Mouse (Mus musculus): Measurements from ENCODE around the gene Armcx4.
"Not testable (repeated sequence)": the region's sequence is repeated elsewhere in the genome, so short reads cannot be mapped to it uniquely, and the experiment has no call there.

Armcx4 gene

GRCm38 (mm10) chrX:134686267-134686666 lies at the start of gene Armcx4:
Gene Armcx4 (plus strand): TSS chrX:134686519.
- in situ Hi-C loops (cut with MboI; ENCODE audit: low sequenced_read_pairs), result no loop called here

GRCm38 (mm10) chrX:134641000-134641760 lies 45.1 kb upstream of the Armcx4 start:
- in situ Hi-C loops (cut with MboI; ENCODE audit: low sequenced_read_pairs), result no loop called here

DNA sequence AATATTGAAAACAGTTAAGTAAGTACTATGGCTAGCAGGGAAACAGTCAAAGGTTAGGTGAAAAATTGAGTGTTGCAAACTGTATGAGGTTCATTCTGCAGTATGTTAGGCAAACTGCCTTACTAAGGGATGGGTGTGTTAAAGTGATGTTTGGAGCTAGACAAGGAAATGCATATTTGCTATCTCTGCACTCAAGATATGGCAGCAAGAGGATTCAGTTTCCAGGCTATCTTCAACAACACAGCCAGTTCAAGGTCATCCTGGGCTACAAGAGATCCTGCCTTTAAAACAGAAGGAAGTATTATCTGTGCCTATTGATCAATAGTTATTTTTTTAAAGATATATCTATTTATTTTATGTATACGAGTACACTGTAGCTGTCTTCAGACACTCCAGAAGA lies 40.0 kb upstream of the Armcx4 start:
- in situ Hi-C loops (cut with MboI; ENCODE audit: low sequenced_read_pairs), result no loop called here

DNA sequence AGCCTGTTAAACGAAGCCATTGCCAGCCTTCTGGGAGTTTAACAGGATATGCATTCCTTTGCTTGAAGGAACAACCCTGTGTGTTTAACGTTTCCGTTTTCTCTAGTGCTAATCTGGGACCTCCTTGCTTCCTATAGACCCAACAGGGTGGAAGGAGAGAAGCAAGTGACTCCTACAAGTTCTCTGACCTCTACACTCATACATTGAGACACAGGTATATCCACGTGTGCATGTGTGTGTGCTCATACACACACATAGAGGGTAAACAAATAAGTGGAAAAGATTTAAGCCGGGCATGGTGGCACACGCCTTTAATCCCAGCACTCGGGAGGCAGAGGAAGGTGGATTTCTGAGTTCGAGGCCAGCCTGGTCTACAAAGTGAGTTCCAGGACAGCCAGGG lies 38.9 kb upstream of the Armcx4 start:
- in situ Hi-C loops (cut with MboI; ENCODE audit: low sequenced_read_pairs), result no loop called here

GRCm38 (mm10) chrX:134648031-134648692 lies 38.2 kb upstream of the Armcx4 start:
- in situ Hi-C loops (cut with MboI; ENCODE audit: low sequenced_read_pairs), result no loop called here

DNA sequence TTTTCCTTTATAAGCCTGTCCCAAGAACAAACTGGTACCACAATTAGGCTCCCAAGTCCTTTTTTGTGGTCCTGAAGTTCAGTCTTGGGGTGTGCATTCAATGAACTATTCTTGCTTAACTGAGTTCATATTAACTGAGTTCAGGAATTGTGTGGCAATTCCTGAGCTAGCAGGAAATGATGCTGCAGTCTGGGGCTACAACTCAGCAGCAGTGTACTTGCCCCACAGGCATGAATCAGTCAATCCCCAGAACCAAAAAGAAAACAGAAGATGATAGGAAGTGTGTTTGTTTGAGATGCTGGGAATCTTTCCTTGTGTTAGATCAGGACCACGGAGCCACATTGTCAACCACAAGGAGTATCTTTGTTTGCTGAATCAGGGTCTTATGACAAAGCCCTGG lies 34.3 kb upstream of the Armcx4 start:
- in situ Hi-C loops (cut with MboI; ENCODE audit: low sequenced_read_pairs), result no loop called here

GRCm38 (mm10) chrX:134661586-134661985 lies 24.7 kb upstream of the Armcx4 start:
- in situ Hi-C loops (cut with MboI; ENCODE audit: low sequenced_read_pairs), result no loop called here

DNA sequence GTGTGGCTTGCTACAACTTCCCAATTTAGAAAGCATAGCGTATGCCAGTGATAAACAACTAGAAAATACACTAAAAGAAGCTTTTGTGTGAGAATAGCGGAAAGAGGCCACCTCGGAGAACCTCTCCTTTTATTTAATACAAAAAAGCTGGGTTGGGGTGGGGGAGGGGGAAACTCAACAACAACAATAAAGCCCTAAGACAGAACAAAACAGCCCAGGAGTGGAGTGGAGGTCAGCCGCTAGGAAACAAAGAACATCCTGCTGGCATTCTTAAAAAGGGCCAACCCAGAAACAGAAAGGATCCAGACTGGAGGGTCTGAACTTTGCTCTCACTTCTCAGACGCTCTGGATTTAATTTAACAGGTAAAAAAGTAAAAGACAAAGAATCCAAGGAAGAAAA lies 11.3 kb upstream of the Armcx4 start:
- in situ Hi-C loops (cut with MboI; ENCODE audit: low sequenced_read_pairs), result no loop called here

DNA sequence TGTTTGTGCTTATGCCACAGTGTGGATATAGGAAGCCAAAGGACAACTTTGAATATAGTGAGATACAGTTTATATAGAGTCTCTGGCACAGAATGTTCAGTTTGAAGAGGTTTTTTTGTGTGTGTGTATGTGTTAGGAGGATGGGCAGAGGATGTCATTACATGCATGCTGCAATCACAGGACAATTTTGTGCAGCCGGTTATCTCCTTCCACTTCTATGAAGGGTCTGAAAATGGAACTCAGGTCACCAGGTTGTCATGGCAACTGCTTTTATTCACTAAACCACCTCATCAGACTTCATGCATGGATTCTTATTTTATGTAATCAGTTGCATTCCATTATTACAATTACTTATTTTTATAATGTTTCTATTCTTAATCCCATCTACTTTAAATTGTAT lies 10.4 kb upstream of the Armcx4 start:
- in situ Hi-C loops (cut with MboI; ENCODE audit: low sequenced_read_pairs), result no loop called here

- in situ Hi-C loops (cut with MboI; ENCODE audit: low sequenced_read_pairs), result no loop called here
These were observed 1.4 kb upstream of the Armcx4 start for GRCm38 (mm10) chrX:134684936-134685335.

DNA sequence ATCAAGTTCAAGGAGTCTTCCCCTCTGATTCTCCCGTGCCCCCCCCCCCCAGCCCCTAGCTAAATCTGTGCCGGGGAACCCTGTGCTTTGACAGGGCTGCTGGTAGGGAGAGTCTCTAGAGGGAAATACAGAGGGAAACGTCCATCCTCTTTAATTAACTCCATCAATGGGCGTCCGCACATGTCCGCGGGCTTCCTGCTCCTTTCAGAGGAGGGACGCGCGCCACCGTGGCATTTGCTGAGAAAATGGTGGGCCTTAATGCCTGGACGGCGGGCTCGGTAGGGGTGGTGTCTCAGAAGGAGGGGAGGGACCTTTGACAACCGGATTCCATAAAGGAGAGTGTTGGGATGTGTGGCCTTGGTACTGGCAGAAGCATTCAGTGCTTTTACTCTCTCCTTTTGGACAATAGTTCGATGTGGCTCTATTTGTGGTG lies 436 bp downstream of the Armcx4 start:
- in situ Hi-C loops (cut with MboI; ENCODE audit: low sequenced_read_pairs), result no loop called here

DNA sequence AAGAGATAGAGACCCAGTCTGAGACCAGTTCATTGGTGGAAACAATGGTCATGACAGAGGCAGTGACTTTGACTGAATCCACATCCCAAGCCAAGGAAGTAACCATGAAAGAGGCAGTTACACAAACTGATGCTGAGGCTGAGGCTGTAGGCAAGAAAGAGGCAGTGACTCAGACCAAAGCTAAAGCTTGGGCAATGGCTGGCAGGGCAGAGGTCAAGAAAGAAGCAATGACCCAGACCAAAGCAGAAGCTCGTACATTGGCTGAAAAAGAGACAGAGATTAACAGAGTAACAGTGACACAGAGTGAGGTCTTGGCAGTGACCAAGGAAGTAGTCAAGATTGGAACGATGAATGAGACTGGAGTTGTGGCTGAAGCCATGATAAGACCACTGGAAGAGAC lies 3.4 kb downstream of the Armcx4 start:
- in situ Hi-C loops (cut with MboI; ENCODE audit: low sequenced_read_pairs), result no loop called here

GRCm38 (mm10) chrX:134690871-134691539 lies 4.7 kb downstream of the Armcx4 start:
- in situ Hi-C loops (cut with MboI; ENCODE audit: low sequenced_read_pairs), result no loop called here

DNA sequence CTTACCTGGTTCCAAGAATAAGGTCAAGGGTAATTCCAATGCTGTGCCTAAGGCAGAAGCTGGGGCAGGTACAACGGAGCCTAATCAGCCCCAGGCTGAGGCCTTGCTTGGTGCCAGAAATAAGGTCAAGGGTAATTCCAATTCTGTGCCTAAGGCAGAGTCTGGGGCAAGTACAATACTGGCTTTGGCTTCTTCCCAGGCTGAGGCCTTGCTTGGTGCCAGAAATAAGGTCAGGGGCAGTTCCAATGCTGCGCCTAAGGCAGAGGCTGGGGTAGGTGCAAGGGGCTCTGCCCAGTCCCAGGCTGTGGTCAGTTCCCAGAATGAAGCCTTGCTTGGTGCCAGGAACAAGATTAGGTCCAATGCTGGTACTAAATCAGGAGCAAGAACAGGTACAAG lies 5.2 kb downstream of the Armcx4 start:
- in situ Hi-C loops (cut with MboI; ENCODE audit: low sequenced_read_pairs), result no loop called here

GRCm38 (mm10) chrX:134716863-134717262 lies 30.5 kb downstream of the Armcx4 start:
- in situ Hi-C loops (cut with MboI; ENCODE audit: low sequenced_read_pairs), result no loop called here

GRCm38 (mm10) chrX:134717752-134718308 lies 31.5 kb downstream of the Armcx4 start, which contains the start of gene Armcx1:
Gene Armcx1 (plus strand): TSS chrX:134717963.
- in situ Hi-C loops (cut with MboI; ENCODE audit: low sequenced_read_pairs), result no loop called here

DNA sequence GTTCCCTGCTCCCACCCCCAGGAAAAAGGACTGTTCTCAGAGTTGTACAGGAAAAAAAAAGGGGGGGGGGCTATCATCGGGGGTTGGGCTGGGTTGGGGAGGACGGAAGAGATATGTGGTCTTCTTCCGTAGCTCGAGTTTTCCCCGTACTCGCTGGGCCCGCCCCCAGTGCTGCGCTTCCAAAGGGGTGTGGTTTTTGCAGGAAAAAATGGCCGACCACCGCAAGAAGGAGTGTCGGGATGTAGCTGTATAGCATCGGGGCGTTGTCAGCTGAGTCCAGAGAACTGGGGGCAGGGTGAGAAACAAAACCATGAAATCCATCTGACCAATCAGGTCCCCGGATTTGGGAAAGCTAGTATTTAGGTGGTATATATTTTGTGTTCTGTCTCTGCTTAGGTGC lies 32.2 kb downstream of the Armcx4 start:
- in situ Hi-C loops (cut with MboI; ENCODE audit: low sequenced_read_pairs), result no loop called here

GRCm38 (mm10) chrX:134723762-134724161 lies 37.4 kb downstream of the Armcx4 start:
- in situ Hi-C loops (cut with MboI; ENCODE audit: low sequenced_read_pairs), result not testable (repeated sequence)

DNA sequence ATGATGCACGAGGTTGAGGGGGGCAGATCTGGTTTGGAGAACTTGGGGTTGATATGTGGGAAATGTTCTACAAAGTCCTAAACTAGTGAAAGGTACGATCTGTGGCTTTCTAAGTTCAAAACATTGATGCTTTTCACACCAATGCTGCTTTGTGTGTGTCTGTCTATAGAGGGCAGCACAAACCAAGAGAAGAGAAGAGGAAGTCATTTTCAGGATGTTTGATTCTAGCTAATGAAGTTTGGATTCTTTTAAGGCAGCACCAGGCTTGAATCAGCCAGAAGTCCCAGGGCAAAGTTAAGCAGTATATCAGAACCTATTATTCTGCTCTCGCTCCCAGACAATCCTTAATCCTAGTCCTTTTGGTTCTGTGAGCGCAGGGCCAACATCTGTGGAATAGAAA lies 43.5 kb downstream of the Armcx4 start:
- in situ Hi-C loops (cut with MboI; ENCODE audit: low sequenced_read_pairs), result no loop called here

DNA sequence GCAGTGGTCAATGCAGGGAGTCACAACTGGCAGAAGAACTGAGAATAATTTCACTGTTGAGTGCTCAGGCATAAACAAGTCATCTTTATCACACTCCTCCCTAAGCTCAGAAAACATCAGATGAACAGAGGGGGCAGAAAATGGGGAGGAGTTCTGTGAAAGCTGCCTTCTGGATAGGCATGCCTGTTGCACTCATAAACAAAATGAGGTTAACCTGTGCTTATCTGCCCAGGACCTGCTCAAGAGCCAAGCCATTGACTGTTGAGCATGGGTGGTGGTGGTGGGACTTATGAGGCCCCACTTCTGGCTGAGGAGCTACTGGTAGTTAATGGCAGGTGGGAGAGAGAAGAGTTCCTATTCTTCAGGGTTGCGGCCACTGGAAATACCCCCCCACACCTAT lies 51.5 kb downstream of the Armcx4 start:
- in situ Hi-C loops (cut with MboI; ENCODE audit: low sequenced_read_pairs), result no loop called here

- in situ Hi-C loops (cut with MboI; ENCODE audit: low sequenced_read_pairs), result no loop called here
These were observed 52.8 kb downstream of the Armcx4 start for GRCm38 (mm10) chrX:134739160-134739559.

DNA sequence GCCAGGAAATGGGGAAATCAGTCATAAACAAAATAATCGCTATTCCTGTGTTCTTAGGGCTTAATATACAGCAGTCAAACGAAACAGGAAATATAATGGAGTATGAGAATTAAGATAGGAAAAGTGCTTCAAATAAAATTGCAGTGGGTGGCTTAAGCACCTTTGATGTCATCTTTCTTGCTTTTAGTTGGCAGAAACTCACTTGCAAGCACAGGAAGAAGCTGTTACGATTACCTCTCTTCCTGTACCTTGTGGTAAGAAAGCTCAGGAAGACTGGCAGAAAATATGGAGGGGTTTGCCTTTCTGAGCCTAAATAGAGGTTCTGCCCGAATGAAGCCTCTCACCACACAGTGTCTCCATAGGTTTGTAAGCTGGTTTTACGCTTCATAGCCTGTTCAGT lies 55.5 kb downstream of the Armcx4 start:
- in situ Hi-C loops (cut with MboI; ENCODE audit: low sequenced_read_pairs), result no loop called here
